Mouse (Mus musculus): ENCODE measurements around the gene Olfr12.

DNA sequence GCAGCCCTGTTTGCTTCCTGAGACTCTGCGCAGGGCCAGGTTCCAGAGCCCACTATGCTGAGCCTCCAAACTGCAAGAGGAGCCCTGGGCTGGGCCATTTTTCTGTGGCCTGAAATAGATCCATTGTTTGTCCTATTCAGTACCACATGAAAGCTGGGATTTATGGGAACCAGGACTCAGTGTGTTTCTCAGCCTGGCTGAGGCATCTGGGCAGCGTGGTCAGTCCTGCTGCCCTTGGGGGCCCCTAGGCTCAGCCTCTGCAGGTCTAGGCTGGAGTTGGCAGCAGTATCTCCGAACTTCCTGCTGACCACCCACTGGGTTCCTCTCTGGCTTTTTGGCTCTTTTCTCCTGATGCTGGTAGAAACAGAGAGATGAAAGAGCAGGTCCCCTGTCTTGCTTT, 33.9 kb downstream of the Olfr12 start:
- no peak for TF ChIP-seq POLR2A (IDR thresholded peaks at IDR 0.05; ENCODE audit: borderline replicate concordance, low read depth, low read length)
- no peak for TF ChIP-seq CTCF (IDR thresholded peaks at IDR 0.05; ENCODE audit: low read depth, low read length)
